Mouse (Mus musculus) cerebellum, adult 2 months (tissue): ENCODE results near the gene Scpep1.

Experiments
- CTCF ChIP-seq: fragments of 200-500 bp; IDR thresholded peaks from 2 replicates; pipeline ENCODE4 v1.5.1; 2011; ENCODE audit warnings: low read depth, mild to moderate bottlenecking, control low read depth, low read length, moderate library complexity, borderline replicate concordance; ENCODE audit not compliant: insufficient read depth
- POLR2A ChIP-seq: fragments of 200-500 bp; IDR thresholded peaks from 2 replicates; pipeline ENCODE4 v1.6.1; 2011; ENCODE audit warnings: low read length, control low read depth, borderline replicate concordance; ENCODE audit not compliant: insufficient read depth

- TF ChIP-seq CTCF (no peak), POLR2A (no peak)
These were observed 15.0 kb upstream of the Scpep1 start, which contains the start of gene Coil for GRCm38 (mm10) chr11:88970202-88970732.
